Mouse (Mus musculus) heart, embryonic 12.5 days (tissue): Measurements from ENCODE around the gene Ccdc91. TPM values are rescaled to one million over a fixed set of nuclear protein-coding genes. Genes with fewer than 3 reads are reported as not detected.

Experiments
- ATAC-seq: fragments of 200-750 bp; cut with Nextera tagmentation; 2 replicates; pipeline ENCODE4 v1.8.0; 2017; ENCODE audit warnings: moderate TSS enrichment, moderate library complexity; ENCODE audit not compliant: insufficient number of reproducible peaks, low FRiP score
- H3K27ac ChIP-seq: fragments of 300-500 bp; sonication (generic); 2 replicates; pipeline ENCODE4 v1.5.1; 2016; ENCODE audit warnings: mild to moderate bottlenecking, moderate library complexity; ENCODE audit not compliant: poor library complexity, severe bottlenecking
- H3K27me3 ChIP-seq: fragments of 300-500 bp; sonication (generic); replicated peaks from 2 replicates; pipeline ENCODE4 v1.6.1; 2016; ENCODE audit warnings: mild to moderate bottlenecking, moderate library complexity
- H3K36me3 ChIP-seq: fragments of 300-500 bp; sonication (generic); 2 replicates; pipeline ENCODE4 v1.6.1; 2016; ENCODE audit warnings: mild to moderate bottlenecking, moderate library complexity
- H3K4me1 ChIP-seq: fragments of 300-500 bp; sonication (generic); replicated peaks from 2 replicates; pipeline ENCODE4 v1.6.1; 2016; ENCODE audit warnings: mild to moderate bottlenecking
- H3K4me2 ChIP-seq: fragments of 300-500 bp; sonication (generic); 2 replicates; pipeline ENCODE4 v1.6.1; 2016; ENCODE audit warnings: mild to moderate bottlenecking, moderate library complexity
- H3K4me3 ChIP-seq: fragments of 300-500 bp; sonication (generic); 2 replicates; pipeline ENCODE4 v1.5.1; 2016; ENCODE audit warnings: mild to moderate bottlenecking
- H3K9ac ChIP-seq: fragments of 300-500 bp; sonication (generic); 2 replicates; pipeline ENCODE4 v1.6.1; 2016; ENCODE audit warnings: mild to moderate bottlenecking, moderate library complexity
- H3K9me3 ChIP-seq: fragments of 300-500 bp; sonication (generic); replicated peaks from 2 replicates; pipeline ENCODE4 v1.6.1; 2016; ENCODE audit warnings: mild to moderate bottlenecking, moderate library complexity
- WGBS: fragments of 180-500 bp; shearing (Covaris S2); methylation state at CpG from one replicate; pipeline ENCODE4 v1.1.7; 2016; 5-methylcytosine and 5-hydroxymethylcytosine counted together
- polyA plus RNA-seq: library from polyadenylated mRNA; unstranded; fragments of >200 nt; fragmentation: Nextera tagmentation; extraction: Ambion mirVana; gene quantifications from 2 replicates; pipeline ENCODE4 v1.2.1, GENCODE M21; 2016

The Ccdc91 gene
- polyA plus RNA-seq, 1 experiment from 2014 or later, result 24.5 TPM

GRCm38 (mm10) chr6:147646401-147646968 is 170.9 kb downstream of the Ccdc91 start:
- 55% methylated on average over 11 of the region's 11 CpGs for WGBS
- Histone ChIP-seq H3K27ac (no peak overlapping the region), H3K4me3 (no peak overlapping the region), H3K4me1 (no peaks in the 10 kb centered on the region; the same call in 1 of the 2 replicates), H3K9me3 (no peaks in the 10 kb centered on the region), H3K27me3 (no peaks in the 10 kb centered on the region), H3K36me3 (no peaks in the 10 kb centered on the region), H3K9ac (no peak overlapping the region), H3K4me2 (no peak overlapping the region)
- ATAC-seq, result no peak

GRCm38 (mm10) chr6:147658025-147658424 is 182.4 kb downstream of the Ccdc91 start:
- no peaks in the 10 kb centered on the region for H3K36me3 ChIP-seq
- H3K27ac ChIP-seq, result no peak overlapping the region
- H3K9me3 ChIP-seq, result no peaks in the 10 kb centered on the region
- no peak overlapping the region for H3K4me3 ChIP-seq
- no peaks in the 10 kb centered on the region for H3K27me3 ChIP-seq
- no peak overlapping the region for H3K4me2 ChIP-seq
- no peak for ATAC-seq
- H3K4me1 ChIP-seq, result no peaks in the 10 kb centered on the region
- no peak overlapping the region for H3K9ac ChIP-seq

DNA sequence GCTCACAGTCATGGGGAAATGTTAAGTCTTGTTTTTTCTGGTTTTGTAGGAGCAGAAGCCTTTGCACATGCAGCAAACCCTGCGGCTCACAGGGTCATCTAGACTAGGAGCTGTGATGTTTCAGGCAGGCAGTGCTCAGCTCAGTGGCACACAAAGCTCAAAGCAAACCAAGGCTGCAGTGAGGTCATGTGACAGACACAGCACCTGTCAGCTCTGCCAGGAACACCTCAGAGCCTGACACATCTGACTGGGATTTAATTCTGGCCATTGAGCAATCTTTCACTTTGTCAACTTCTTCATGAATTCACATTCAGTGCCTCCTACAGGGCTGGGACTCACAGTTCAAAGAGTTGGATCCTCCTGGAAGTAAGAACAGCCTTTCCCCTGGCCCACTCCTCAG is 185.1 kb downstream of the Ccdc91 start:
- Histone ChIP-seq H3K36me3 (no peaks in the 10 kb centered on the region), H3K27ac (no peak overlapping the region), H3K9ac (no peak overlapping the region), H3K27me3 (no peaks in the 10 kb centered on the region), H3K4me3 (no peak overlapping the region), H3K9me3 (no peaks in the 10 kb centered on the region), H3K4me2 (no peak overlapping the region), H3K4me1 (no peaks in the 10 kb centered on the region)
- no peak for ATAC-seq
- 66% methylated on average over 1 of the region's 1 CpGs for whole genome bisulfite sequencing

DNA sequence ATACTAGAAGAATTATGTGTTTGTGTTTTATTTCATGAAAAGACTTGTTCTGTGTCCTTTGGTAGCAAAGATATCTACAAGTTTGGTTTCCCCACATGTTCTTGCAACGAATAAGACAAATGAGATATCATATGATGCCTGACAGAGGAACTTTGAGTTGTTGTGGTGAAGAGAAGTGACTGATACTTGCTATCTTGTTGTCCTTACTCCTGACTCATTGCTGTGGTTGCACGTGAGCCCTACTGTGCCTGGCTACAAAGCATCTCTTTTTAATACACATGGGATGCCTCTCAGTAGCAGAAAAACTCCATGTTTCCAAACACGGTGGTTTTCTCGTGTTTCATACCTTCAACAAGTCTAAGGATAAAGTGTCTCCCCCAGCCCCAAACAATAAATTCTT is 186.2 kb downstream of the Ccdc91 start:
- ATAC-seq, result no peak
- no peak overlapping the region for H3K4me2 ChIP-seq
- 73% methylated on average over 4 of the region's 4 CpGs for WGBS

DNA sequence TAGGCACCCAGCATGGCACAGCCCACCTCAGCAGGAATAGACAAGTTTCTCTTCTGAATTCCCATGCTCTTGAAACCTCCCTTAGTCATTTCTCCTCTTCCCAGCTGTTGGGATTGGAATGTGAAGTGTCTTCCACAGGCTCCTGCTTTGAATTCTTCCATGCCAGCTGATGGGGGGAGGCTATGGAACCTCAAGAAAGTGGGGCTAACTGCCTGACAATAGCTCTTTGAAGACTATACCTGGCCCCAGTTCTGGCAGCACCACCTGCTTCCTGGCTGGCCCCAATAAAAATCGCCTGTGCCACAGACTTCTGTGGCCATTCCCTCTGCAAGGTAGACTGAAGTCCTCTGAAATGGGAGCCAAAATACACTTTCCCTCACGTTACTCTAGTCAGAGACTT is 187.0 kb downstream of the Ccdc91 start:
- H3K27me3 ChIP-seq, result no peaks in the 10 kb centered on the region
- H3K9ac ChIP-seq, result no peak overlapping the region
- 68% methylated on average over 2 of the region's 2 CpGs for WGBS
- no peak for ATAC-seq
- H3K4me3 ChIP-seq, result no peak overlapping the region
- no peak overlapping the region for H3K4me2 ChIP-seq
- H3K4me1 ChIP-seq, result no peaks in the 10 kb centered on the region
- H3K9me3 ChIP-seq, result no peaks in the 10 kb centered on the region
- no peak overlapping the region for H3K27ac ChIP-seq
- no peaks in the 10 kb centered on the region for H3K36me3 ChIP-seq

More for the DNA sequence above, 186.2 kb downstream of the Ccdc91 start:
- no peaks in the 10 kb centered on the region for H3K9me3 ChIP-seq
- H3K4me3 ChIP-seq, result no peak overlapping the region
- no peak overlapping the region for H3K27ac ChIP-seq
- H3K27me3 ChIP-seq, result no peaks in the 10 kb centered on the region
- no peak overlapping the region for H3K9ac ChIP-seq
- H3K36me3 ChIP-seq, result no peaks in the 10 kb centered on the region
- no peaks in the 10 kb centered on the region for H3K4me1 ChIP-seq

GRCm38 (mm10) chr6:147664339-147664738 is 188.7 kb downstream of the Ccdc91 start:
- Histone ChIP-seq H3K4me1 (no peaks in the 10 kb centered on the region), H3K36me3 (no peaks in the 10 kb centered on the region), H3K9me3 (no peaks in the 10 kb centered on the region), H3K27ac (no peak overlapping the region), H3K4me2 (no peak overlapping the region), H3K9ac (no peak overlapping the region), H3K4me3 (no peak overlapping the region), H3K27me3 (no peaks in the 10 kb centered on the region)
- ATAC-seq, result no peak
- WGBS, result 50% methylated on average over 3 of the region's 3 CpGs

DNA sequence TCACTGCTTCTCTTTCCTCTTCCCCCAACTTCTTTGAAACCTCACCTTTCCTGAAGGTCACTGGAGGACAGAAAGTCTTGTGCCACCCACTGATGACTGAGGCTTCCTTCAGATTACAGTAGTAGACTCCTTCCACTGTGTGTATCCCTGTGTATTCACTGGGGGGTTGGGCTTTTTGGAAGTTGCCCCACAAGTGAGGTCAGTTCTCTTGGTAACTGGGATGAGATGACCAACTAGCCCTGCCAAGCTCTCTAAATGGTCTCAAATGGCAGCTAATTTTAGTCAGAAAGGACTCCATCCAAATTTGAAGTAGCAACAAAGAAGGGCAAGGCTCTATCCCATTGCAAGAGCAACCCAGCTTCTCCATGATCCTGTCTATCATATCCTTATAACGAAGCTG is 195.7 kb downstream of the Ccdc91 start:
- ATAC-seq, result no peak
- H3K9ac ChIP-seq, result no peak overlapping the region
- no peaks in the 10 kb centered on the region for H3K36me3 ChIP-seq
- WGBS, result 88% methylated on average over 1 of the region's 1 CpGs
- H3K4me1 ChIP-seq, result no peaks in the 10 kb centered on the region
- H3K9me3 ChIP-seq, result no peaks in the 10 kb centered on the region
- H3K4me3 ChIP-seq, result no peak overlapping the region
- no peaks in the 10 kb centered on the region for H3K27me3 ChIP-seq
- H3K4me2 ChIP-seq, result no peak overlapping the region
- H3K27ac ChIP-seq, result no peak overlapping the region

GRCm38 (mm10) chr6:147672481-147672880 is 196.9 kb downstream of the Ccdc91 start:
- Histone ChIP-seq H3K9ac (no peak overlapping the region), H3K4me3 (no peak overlapping the region), H3K27ac (no peak overlapping the region), H3K9me3 (no peaks in the 10 kb centered on the region), H3K27me3 (no peaks in the 10 kb centered on the region), H3K36me3 (no peaks in the 10 kb centered on the region), H3K4me2 (no peak overlapping the region), H3K4me1 (no peaks in the 10 kb centered on the region)
- ATAC-seq, result no peak
- WGBS, result 49% methylated on average over 2 of the region's 2 CpGs

DNA sequence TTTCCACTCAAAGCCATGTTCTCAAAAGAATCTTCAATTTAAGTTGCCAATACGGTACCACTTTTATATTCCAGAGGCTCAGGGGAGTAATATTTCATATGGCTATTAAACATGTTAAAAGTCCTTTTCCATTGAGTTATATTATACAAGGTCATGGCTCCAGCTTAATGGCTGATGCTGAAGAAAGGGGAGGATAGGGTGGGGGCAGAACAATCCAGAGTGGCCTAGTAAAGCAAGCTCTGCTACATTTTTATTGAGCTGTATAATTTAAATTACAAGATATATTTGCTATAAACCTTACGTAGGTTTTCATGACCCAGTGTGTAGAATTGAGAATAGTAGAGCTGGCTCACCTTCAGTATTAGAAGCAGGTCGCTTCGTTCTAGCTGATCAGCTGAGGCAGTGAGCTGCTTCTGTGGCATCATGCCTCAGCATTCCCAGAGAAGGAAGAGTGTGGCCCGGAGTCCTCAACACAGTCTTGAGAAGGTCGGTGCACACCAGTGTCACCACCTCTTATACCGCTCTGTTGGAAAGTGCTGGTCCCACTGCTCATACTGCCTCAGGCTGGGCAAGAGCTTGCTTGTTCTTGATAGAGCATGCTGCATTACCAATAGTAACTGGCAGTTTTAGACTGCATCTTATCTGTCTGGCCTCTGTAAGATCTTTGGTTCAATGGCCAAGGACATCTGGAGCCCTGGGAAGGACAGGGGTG is 199.6 kb downstream of the Ccdc91 start:
- Histone ChIP-seq H3K27me3 (no peaks in the 10 kb centered on the region), H3K36me3 (no peaks in the 10 kb centered on the region), H3K4me3 (no peak overlapping the region), H3K4me1 (no peaks in the 10 kb centered on the region), H3K27ac (no peak overlapping the region), H3K9ac (no peak overlapping the region), H3K9me3 (no peaks in the 10 kb centered on the region), H3K4me2 (no peak overlapping the region)
- no peak for ATAC-seq
- WGBS, result 80% methylated on average over 7 of the region's 7 CpGs

- H3K27me3 ChIP-seq, result no peaks in the 10 kb centered on the region
- no peak overlapping the region for H3K4me2 ChIP-seq
- no peaks in the 10 kb centered on the region for H3K4me1 ChIP-seq
- no peak overlapping the region for H3K9ac ChIP-seq
- WGBS, result 78% methylated on average over 1 of the region's 1 CpGs
- H3K27ac ChIP-seq, result no peak overlapping the region
- ATAC-seq, result no peak
- H3K36me3 ChIP-seq, result no peaks in the 10 kb centered on the region
- H3K9me3 ChIP-seq, result no peaks in the 10 kb centered on the region
- H3K4me3 ChIP-seq, result no peak overlapping the region
Observed at GRCm38 (mm10) chr6:147676214-147676613, 200.6 kb downstream of the Ccdc91 start.
